Mouse (Mus musculus): Measurements from ENCODE around the gene Slc15a2.

GRCm38 (mm10) chr16:36710794-36711193 lies 74.0 kb downstream of the Slc15a2 start:
- peak; percentile 68 for TF ChIP-seq CTCF (IDR thresholded peaks at IDR 0.05; ENCODE audit: low read depth, low read length)
- TF ChIP-seq EP300 (IDR thresholded peaks at IDR 0.05; ENCODE audit: insufficient read depth, low read depth, low read length): no peak
